Mouse (Mus musculus): ENCODE results near the gene B4galt5. TPM values are rescaled to one million over a fixed set of nuclear protein-coding genes. Genes with fewer than 3 reads are reported as not detected.

The B4galt5 gene
- polyA plus RNA-seq, 1 experiment from 2014 or later, result 24.3 TPM

DNA sequence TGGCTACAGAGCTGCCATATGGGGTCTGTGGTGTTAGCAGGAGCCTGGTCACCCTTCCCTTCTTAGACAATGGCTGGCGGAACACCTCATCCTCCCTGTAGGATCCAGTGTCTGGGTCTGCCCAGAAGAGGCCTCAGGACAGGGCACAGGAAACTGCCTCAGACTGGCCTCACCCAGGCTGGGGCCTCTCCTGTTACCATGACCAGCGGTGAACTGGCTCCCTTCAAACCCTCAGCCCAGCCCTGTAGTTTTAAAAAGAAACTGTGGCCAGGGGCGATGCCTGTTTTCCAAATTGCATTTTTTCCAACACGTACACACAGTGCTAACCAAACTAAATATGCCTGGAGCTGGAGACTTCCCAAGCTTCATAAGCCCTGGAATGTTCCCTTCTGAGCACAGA, 87.9 kb downstream of the B4galt5 start:
- ATAC-seq (ENCODE audit: low read depth), result peak; percentile 76; the same call in 1 of the 2 replicates
- H3K27ac ChIP-seq (replicated peaks; ENCODE audit: low read depth, low read length), result peak overlapping the region; percentile 57
- 49% methylated on average over 4 of the region's 4 CpGs for WGBS
- H3K4me2 ChIP-seq (ENCODE audit: low read depth, low read length), result no peak overlapping the region
- no peaks in the 10 kb centered on the region for H3K36me3 ChIP-seq (ENCODE audit: control insufficient read depth, insufficient read depth, low read length)
- H3K27me3 ChIP-seq (replicated peaks; ENCODE audit: control insufficient read depth, insufficient read depth, low read length), result no peaks in the 10 kb centered on the region
- H3K4me3 ChIP-seq (ENCODE audit: low read depth, low read length), result no peak overlapping the region
- DNase-seq (ENCODE audit: low spot score), result peak; percentile 78
- H3K9me3 ChIP-seq (ENCODE audit: control insufficient read depth, low read length), result no peaks in the 10 kb centered on the region
- H3K4me1 ChIP-seq (ENCODE audit: control insufficient read depth, insufficient read depth, low read length), result peaks cover 5% of the 10 kb centered on the region; the same call in 1 of the 2 replicates
- no peak overlapping the region for H3K9ac ChIP-seq (ENCODE audit: low read depth, low read length)

DNA sequence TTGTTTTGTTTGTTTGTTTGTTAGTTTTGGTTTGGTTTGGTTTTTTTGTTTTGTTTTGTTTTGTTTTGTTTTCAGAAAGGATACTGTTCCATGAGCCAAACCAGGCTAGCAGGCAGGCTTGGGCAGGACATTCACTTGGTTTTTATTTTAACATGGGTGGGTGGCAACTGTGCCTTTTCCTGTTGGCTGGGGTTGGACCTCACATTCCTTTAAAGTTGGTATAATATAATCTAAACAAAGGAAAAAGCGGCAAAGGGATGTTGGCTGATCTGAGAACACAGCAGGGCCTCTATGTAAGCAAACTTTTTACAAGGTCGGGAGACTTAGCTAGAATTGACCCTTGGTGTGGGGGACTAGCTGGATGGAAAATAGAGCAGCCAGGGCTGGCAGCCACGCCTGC, 91.2 kb downstream of the B4galt5 start:
- Histone ChIP-seq H3K36me3 (ENCODE audit: control insufficient read depth, insufficient read depth, low read length) (no peaks in the 10 kb centered on the region), H3K9me3 (ENCODE audit: control insufficient read depth, low read length) (no peaks in the 10 kb centered on the region), H3K27ac (replicated peaks; ENCODE audit: low read depth, low read length) (no peak overlapping the region), H3K4me3 (ENCODE audit: low read depth, low read length) (no peak overlapping the region), H3K4me1 (ENCODE audit: control insufficient read depth, insufficient read depth, low read length) (peaks cover 5% of the 10 kb centered on the region), H3K27me3 (replicated peaks; ENCODE audit: control insufficient read depth, insufficient read depth, low read length) (no peaks in the 10 kb centered on the region), H3K9ac (ENCODE audit: low read depth, low read length) (no peak overlapping the region), H3K4me2 (ENCODE audit: low read depth, low read length) (no peak overlapping the region)
- ATAC-seq (ENCODE audit: low read depth) (no peak), DNase-seq (ENCODE audit: low spot score) (no peak)
- 43% methylated on average over 3 of the region's 3 CpGs for WGBS

DNA sequence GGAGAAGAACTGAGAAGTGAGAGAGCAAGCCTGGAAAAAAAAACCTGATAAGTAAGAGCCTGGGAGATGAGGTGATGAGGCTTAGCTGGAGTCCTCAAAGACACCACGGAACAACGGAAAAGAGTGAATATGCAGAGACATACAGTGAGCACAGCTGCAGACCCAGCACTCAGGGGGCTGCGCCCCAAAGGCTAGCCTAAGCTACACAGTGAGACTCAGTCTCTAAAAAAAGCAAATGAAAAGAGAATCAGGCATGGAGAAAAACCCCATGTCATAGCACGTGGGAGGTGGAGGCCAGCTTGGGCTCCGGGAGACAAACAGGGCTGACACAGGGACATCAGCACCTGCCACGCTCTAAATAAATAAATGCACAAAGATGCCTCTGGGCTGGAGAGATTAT, 94.2 kb downstream of the B4galt5 start:
- Histone ChIP-seq H3K4me2 (ENCODE audit: low read depth, low read length) (no peak overlapping the region), H3K4me3 (ENCODE audit: low read depth, low read length) (no peak overlapping the region), H3K27ac (replicated peaks; ENCODE audit: low read depth, low read length) (no peak overlapping the region), H3K27me3 (replicated peaks; ENCODE audit: control insufficient read depth, insufficient read depth, low read length) (no peaks in the 10 kb centered on the region), H3K9ac (ENCODE audit: low read depth, low read length) (no peak overlapping the region), H3K9me3 (ENCODE audit: control insufficient read depth, low read length) (no peaks in the 10 kb centered on the region), H3K36me3 (ENCODE audit: control insufficient read depth, insufficient read depth, low read length) (no peaks in the 10 kb centered on the region), H3K4me1 (ENCODE audit: control insufficient read depth, insufficient read depth, low read length) (peaks cover 13% of the 10 kb centered on the region)
- no peak for ATAC-seq (ENCODE audit: low read depth)
- 71% methylated on average over 6 of the region's 6 CpGs for WGBS
- DNase-seq (ENCODE audit: low spot score), result no peak

DNA sequence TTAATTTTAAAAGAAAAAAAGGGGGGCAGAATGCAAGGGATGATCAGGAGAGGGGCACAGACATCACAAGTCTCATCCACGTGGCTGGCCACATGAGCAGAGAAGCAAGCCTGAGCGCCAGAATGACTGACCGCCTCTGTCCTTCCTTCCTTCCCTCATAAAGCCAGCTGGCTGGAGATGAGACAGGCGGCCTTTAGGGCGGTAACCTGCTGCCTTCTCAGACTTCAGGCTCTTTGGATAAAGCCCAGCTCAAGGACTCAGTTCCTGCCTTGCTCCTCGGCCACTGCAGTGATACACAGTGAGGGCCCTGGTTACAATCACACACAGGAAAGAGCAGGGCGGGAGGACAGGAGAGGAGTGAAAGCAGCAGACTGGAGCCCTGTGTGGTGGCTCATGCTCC, 94.8 kb downstream of the B4galt5 start:
- DNase-seq (ENCODE audit: low spot score), result no peak
- no peak for ATAC-seq (ENCODE audit: low read depth)
- H3K4me1 ChIP-seq (ENCODE audit: control insufficient read depth, insufficient read depth, low read length), result peaks cover 13% of the 10 kb centered on the region
- H3K4me3 ChIP-seq (ENCODE audit: low read depth, low read length), result no peak overlapping the region
- 63% methylated on average over 7 of the region's 7 CpGs for WGBS
- H3K4me2 ChIP-seq (ENCODE audit: low read depth, low read length), result no peak overlapping the region
- no peaks in the 10 kb centered on the region for H3K36me3 ChIP-seq (ENCODE audit: control insufficient read depth, insufficient read depth, low read length)
- no peaks in the 10 kb centered on the region for H3K27me3 ChIP-seq (replicated peaks; ENCODE audit: control insufficient read depth, insufficient read depth, low read length)
- no peak overlapping the region for H3K9ac ChIP-seq (ENCODE audit: low read depth, low read length)
- H3K9me3 ChIP-seq (ENCODE audit: control insufficient read depth, low read length), result no peaks in the 10 kb centered on the region
- H3K27ac ChIP-seq (replicated peaks; ENCODE audit: low read depth, low read length), result no peak overlapping the region

DNA sequence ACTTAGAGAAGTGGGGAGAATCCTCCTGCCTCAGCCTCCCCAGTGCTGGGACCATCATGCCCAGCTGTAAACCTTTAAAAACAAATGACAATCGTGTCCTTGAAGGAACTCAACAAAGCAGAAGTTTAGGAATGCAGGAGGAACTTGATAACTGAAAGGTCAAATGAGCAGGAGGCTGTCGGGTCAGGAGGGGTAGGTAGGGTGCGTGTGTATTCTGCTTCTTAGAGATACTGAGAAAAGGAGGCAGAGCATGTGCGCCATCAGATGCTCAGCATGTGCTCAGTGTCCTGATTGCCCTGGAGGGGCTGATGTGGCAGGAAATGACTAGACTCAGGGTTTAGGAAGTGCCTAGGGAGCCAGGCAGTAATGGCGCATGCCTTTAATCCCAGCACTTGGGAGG, 95.5 kb downstream of the B4galt5 start:
- no peak for ATAC-seq (ENCODE audit: low read depth)
- Histone ChIP-seq H3K4me2 (ENCODE audit: low read depth, low read length) (no peak overlapping the region), H3K27me3 (replicated peaks; ENCODE audit: control insufficient read depth, insufficient read depth, low read length) (no peaks in the 10 kb centered on the region), H3K4me3 (ENCODE audit: low read depth, low read length) (no peak overlapping the region), H3K9ac (ENCODE audit: low read depth, low read length) (no peak overlapping the region), H3K4me1 (ENCODE audit: control insufficient read depth, insufficient read depth, low read length) (peaks cover 13% of the 10 kb centered on the region), H3K27ac (replicated peaks; ENCODE audit: low read depth, low read length) (no peak overlapping the region), H3K9me3 (ENCODE audit: control insufficient read depth, low read length) (no peaks in the 10 kb centered on the region), H3K36me3 (ENCODE audit: control insufficient read depth, insufficient read depth, low read length) (no peaks in the 10 kb centered on the region)
- DNase-seq (ENCODE audit: low spot score), result no peak
- WGBS, result 80% methylated on average over 5 of the region's 5 CpGs

DNA sequence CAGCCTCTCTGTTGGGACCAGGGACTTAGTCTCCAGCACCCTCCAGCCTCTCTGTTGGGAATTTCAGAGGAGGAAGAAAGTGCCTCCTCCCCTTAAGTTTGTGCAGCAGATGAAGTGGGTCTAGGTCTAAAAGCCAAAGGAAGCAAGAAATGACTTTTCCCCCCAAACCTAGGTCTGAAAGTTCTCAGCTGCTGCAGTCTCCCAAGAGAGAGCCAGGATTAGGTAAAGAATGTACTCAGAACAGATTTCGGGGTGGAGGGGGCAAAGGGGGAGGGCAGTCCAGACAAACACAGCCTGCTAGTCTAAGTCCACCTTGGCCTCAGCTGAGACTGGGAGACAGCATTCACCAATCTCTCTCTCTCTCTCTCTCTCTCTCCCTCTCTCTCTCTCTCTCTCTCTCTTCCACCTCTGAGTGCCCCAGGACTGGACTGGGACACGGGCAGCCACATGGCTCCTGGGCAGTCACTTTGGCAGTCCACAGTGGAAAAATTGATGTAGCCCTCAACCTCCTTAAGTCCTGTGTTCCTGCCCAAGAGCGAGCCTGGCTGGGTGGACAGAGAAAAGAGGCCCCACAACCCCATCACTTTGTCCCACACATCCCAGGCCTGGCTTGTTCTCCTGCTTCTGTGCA, 96.8 kb downstream of the B4galt5 start:
- peak; percentile 48 for DNase-seq (ENCODE audit: low spot score)
- Histone ChIP-seq H3K36me3 (ENCODE audit: control insufficient read depth, insufficient read depth, low read length) (no peaks in the 10 kb centered on the region), H3K4me2 (ENCODE audit: low read depth, low read length) (no peak overlapping the region), H3K4me1 (ENCODE audit: control insufficient read depth, insufficient read depth, low read length) (peaks cover 13% of the 10 kb centered on the region), H3K9ac (ENCODE audit: low read depth, low read length) (no peak overlapping the region), H3K4me3 (ENCODE audit: low read depth, low read length) (no peak overlapping the region), H3K27me3 (replicated peaks; ENCODE audit: control insufficient read depth, insufficient read depth, low read length) (no peaks in the 10 kb centered on the region), H3K9me3 (ENCODE audit: control insufficient read depth, low read length) (no peaks in the 10 kb centered on the region), H3K27ac (replicated peaks; ENCODE audit: low read depth, low read length) (peak overlapping the region; percentile 55)
- ATAC-seq (ENCODE audit: low read depth), result no peak
- 34% methylated on average over 3 of the region's 3 CpGs for WGBS

DNA sequence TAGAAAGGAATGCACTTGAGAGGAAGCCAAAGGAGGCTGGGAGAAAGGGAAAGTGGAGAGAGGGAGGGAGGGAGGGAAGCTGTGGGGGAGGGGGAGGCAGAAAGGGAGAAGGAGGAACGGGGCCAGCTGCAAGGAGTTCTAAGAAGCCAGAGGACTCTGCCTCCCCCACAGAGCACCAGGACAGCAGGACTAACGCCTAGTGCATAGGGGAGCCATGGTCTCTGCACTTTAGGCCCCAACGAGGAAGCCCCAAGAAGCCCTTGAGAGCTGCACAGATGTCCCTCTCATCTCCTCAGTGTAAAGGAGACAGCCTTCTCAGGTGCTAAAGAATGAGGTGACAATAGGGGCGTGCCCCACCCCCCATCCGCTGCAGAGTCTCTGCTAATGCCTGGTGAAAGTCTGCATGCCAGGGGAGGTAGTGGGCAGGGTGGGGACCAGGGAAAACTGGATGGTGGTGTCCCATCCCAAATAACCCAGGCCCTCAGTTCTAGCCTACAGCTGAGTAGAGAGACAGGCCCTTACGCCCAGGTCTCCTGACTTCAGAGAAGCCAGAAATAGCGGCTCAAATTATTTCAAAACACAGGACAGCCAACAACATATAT, 98.1 kb downstream of the B4galt5 start:
- Histone ChIP-seq H3K4me1 (ENCODE audit: control insufficient read depth, insufficient read depth, low read length) (peaks cover 13% of the 10 kb centered on the region), H3K27me3 (replicated peaks; ENCODE audit: control insufficient read depth, insufficient read depth, low read length) (no peaks in the 10 kb centered on the region), H3K4me2 (ENCODE audit: low read depth, low read length) (no peak overlapping the region), H3K9me3 (ENCODE audit: control insufficient read depth, low read length) (no peaks in the 10 kb centered on the region), H3K9ac (ENCODE audit: low read depth, low read length) (no peak overlapping the region), H3K36me3 (ENCODE audit: control insufficient read depth, insufficient read depth, low read length) (no peaks in the 10 kb centered on the region), H3K27ac (replicated peaks; ENCODE audit: low read depth, low read length) (peak overlapping the region; percentile 46; the same call in 1 of the 2 replicates), H3K4me3 (ENCODE audit: low read depth, low read length) (no peak overlapping the region)
- DNase-seq (ENCODE audit: low spot score) (peak; percentile 82), ATAC-seq (ENCODE audit: low read depth) (peak; percentile 59; the same call in 1 of the 2 replicates)
- 23% methylated on average over 7 of the region's 7 CpGs for WGBS

DNA sequence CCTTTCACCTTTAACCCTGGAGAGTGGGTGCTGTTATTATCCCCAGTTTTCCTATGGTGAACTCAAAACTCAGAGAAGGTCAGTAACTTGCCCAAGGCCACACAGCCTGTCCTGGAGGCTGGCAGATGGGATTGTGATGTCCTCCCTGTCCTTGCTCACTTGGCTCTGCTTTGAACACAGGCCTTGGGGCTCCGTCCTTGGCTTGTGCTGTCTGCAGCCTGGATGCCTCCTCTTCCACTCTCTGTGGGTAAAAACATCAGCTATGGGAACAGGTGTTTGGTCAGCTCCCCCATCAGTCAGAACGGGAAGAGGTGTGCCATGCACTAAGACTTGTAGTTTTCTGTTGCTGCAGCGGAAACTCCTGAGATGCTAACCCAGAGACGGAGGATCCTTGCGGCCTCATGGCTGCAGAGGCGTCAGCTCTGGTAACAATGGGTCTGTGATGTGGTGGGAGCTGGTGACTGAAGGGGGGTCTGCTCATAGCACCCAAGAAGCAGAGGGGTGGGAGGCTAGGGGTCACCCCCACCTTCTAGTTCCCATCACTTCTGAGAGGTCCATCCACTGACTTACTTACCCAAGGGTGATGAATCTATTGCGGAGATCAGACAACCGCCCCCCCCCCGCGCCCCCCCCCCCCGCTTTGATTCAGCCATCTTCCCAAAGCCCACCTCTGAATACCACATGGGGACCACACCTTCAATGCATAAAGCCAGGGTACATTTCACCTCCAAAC, 98.8 kb downstream of the B4galt5 start:
- H3K36me3 ChIP-seq (ENCODE audit: control insufficient read depth, insufficient read depth, low read length), result no peaks in the 10 kb centered on the region
- H3K9ac ChIP-seq (ENCODE audit: low read depth, low read length), result no peak overlapping the region
- no peak overlapping the region for H3K27ac ChIP-seq (replicated peaks; ENCODE audit: low read depth, low read length)
- 45% methylated on average over 7 of the region's 11 CpGs for WGBS
- no peak overlapping the region for H3K4me2 ChIP-seq (ENCODE audit: low read depth, low read length)
- DNase-seq (ENCODE audit: low spot score) (no peak), ATAC-seq (ENCODE audit: low read depth) (no peak)
- H3K4me1 ChIP-seq (ENCODE audit: control insufficient read depth, insufficient read depth, low read length), result peaks cover 13% of the 10 kb centered on the region
- no peaks in the 10 kb centered on the region for H3K9me3 ChIP-seq (ENCODE audit: control insufficient read depth, low read length)
- no peaks in the 10 kb centered on the region for H3K27me3 ChIP-seq (replicated peaks; ENCODE audit: control insufficient read depth, insufficient read depth, low read length)
- H3K4me3 ChIP-seq (ENCODE audit: low read depth, low read length), result no peak overlapping the region

Data from embryonic facial prominence, embryonic 14.5 days (tissue).